Mouse (Mus musculus): ENCODE data around the gene Ankrd33b. TPM values are rescaled to one million over a fixed set of nuclear protein-coding genes. Genes with fewer than 3 reads are reported as not detected.

The Ankrd33b gene
- total RNA-seq (2014; fragmentation: Nextera tagmentation) (1.6 TPM in 1 of 2 replicates, not detected in the other), total RNA-seq (2017) (not detected in 2 replicates)

DNA sequence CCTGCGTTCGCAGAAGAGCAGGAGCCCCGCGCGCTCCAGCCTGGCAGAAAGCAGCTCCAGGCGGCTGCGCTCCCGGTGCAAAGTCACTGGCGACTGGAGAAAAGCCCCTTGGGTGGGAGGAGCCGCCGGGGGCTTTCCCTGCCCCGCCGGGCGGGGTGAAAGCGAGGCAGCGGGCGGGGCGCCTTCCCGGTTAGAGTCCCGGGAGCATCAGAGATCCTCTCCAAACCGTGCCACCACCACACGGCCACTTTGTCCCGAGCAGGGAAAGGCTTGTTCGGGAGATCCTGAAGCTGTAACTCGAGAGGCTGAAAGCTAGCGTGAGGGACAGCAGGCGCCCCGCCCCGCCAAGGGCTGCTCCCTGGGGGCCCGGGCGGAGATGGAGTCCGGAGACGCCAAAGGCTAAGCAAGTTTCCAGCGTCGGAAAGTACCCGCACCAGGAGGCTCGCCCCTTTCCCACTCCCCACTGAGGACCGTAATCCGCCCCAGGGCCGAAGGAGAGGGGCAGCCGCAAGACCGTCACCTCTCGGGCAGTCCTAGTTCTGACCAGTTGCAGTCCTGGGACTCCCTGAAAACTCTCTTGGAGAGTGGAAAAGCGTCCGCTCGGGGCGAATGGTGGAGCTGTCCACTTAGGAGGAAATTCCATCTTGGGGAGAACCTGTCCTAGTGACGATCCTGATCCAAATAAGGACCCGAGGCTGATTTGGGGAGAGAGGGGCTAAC is at the start of gene Ankrd33b:
TSS of gene Ankrd33b (minus strand) at position 246 of the 720 bp plus-strand sequence.
- ATAC-seq (replicated peaks; ENCODE audit: low FRiP score, low TSS enrichment, poor library complexity, severe bottlenecking) = peak; percentile 23; the same call in 1 of the 2 replicates

DNA sequence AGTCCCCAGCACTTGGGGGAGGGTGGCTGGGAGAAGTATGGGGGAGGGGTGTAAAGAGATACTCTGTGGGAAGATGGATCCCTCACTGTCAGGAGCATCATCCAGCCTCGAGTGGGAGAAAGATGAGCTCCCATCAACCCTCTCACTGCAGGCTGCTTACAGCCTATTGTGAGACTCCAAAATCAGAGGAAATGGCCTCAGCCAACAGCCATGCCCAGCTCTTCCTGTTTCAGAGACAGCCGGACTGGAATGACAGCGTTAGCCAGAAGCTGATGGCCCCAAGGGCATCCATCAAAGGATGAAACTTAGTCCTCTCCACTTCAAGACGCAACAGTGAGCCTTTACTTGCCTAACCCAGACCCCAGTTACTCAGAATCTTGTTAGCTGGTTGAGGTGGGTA is 47.7 kb upstream of the Ankrd33b start:
- no peak for ATAC-seq (replicated peaks; ENCODE audit: low FRiP score, low TSS enrichment, poor library complexity, severe bottlenecking)

DNA sequence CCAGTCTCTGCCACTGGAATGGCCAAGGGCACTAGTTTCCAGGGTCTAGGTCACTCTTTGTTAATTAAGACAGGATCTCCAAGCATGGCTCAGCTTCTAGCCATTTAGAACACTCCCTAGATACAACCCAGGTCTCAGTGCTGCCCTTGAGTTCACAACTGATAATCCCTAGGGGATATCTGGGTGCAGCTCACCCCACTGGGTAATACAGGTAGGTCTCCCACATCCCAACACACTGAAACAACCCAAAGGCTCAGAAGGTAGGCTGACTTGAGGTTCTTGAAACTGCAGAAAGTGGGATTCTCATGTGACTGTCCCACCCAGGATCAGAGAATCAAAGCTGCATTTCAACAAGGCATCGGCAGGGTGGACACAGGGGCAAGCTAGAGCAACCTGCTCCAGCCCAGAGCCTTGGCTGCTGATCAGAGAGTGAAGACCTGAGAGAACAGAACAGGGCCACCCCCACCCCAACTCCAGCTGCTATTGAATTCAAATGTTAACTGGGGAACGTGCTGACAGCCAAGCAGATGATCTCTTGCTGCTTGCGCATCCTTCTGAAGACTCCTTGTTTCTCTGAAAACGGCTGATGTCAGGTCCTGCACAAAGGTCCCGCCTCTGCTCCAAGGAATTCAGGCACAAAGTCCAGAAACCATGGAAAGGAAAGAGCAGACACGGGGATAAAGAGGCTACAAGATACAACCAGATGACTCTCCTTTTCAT is 46.8 kb upstream of the Ankrd33b start:
- ATAC-seq (replicated peaks; ENCODE audit: low FRiP score, low TSS enrichment, poor library complexity, severe bottlenecking) = no peak

DNA sequence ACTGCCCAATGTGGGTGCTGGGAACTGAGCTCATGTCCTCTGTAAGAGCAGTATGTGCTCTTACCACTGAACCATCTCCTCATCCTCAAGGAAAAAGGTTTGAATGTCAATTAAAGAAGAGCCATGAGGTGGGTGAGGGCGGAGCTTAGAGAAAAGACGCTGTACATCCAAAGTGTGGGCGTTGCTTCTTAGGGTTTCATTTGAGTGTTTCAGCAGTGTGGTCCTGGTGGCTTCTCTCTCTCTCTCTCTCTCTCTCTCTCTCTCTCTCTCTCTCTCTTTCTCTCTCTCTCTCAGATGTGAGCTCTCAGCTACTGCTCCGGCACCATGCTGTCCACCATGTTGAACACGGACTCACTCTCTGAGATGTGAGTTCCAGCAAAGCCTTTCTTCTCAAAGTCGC is 46.1 kb upstream of the Ankrd33b start:
- no peak for ATAC-seq (replicated peaks; ENCODE audit: low FRiP score, low TSS enrichment, poor library complexity, severe bottlenecking)

DNA sequence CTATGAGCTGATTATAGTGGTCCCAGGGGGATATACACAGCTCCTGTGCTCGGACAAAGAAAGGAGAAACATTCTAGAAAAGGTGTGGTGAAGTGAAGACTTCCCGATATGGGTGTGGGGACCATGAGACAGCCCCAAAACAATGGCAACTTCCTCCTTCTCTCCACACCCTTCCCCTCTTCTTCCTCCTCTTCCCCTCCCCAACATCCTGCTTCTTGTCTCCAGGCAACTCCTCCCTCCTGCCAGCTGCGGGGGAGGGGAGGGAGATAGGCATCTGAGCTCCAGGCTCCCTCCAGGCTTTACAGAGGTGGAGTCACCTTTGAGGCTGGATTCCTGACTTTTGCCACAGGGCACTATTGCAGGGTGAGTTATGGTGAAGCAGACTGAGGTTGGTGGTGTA is 45.4 kb upstream of the Ankrd33b start:
- ATAC-seq (replicated peaks; ENCODE audit: low FRiP score, low TSS enrichment, poor library complexity, severe bottlenecking) = no peak

DNA sequence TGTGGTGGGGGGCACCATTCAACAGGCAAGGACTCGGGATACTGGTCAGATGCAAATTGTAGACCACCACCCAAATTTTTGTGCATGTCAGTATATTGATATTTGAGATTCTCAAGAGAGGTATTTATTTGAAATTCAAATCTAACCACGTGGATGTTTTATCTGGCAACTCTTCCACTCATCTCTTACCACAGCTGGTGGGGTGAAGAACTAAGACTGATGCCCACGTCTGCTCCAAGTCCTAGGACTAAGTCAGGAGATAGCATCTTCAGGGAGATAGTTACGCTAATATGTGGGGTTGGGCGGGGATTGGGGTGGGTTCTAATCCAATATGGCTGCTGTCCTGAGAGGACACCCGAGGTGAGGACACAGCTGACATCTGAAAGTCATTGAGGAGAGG is 44.9 kb upstream of the Ankrd33b start:
- no peak for ATAC-seq (replicated peaks; ENCODE audit: low FRiP score, low TSS enrichment, poor library complexity, severe bottlenecking)

DNA sequence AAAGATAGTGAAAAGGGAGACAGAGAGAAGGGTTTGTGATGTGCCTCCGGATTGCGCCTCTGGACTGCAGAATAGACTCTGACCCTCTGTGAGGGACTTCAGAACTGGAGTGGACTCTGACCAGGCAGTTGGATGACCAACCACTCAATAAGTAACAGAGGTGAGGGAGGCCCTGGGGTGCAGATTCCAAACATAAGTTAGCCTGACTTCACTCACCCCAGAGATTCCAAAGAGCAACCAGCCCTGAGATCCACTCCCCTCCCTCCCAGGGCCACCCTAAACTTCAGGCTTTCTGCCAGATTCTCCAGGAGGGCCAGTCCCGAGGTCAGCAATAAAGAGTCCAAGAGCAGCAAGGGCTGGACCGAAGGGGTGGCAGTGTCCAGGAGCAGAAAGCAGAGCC is 40.0 kb upstream of the Ankrd33b start:
- ATAC-seq (replicated peaks; ENCODE audit: low FRiP score, low TSS enrichment, poor library complexity, severe bottlenecking) = no peak

DNA sequence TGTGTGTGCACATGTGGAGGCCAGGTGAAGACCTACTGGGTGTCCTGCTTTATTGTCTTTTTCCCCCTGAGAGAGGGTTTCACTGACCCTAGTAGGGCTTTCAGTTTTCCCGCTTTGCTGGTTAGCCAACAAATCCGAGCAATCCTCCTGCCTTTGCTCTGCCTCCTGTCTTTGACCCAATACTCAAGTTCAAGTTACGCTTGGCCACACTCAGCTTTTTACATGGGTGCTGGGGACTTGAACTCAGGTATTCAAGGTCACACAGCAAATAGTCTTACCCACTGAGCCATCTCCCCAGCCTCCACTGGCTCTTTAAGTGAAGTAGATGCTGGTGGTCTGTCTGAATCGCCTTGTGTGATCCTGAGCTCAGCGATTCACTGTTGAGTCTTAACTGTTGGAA is 39.4 kb upstream of the Ankrd33b start:
- ATAC-seq (replicated peaks; ENCODE audit: low FRiP score, low TSS enrichment, poor library complexity, severe bottlenecking) = no peak

DNA sequence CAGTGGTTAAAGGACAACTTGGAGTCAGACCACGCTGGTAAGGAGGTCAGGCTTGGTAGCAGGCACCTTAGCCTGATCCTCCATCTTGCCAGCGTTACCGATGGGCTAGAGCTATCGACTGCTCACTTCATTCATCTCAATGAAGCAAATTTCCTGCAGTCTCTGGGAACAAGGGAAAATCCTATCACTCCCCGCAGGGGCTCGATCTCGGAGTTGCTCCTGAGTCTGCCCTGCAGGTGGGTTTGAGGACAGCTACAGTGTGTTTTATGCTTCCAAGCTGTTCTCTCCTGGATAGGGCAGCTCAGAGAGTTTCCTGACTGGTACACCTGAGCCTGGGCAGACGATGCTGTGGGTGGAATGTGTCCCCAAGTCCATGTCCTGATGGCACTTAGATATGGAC is 36.8 kb upstream of the Ankrd33b start:
- no peak for ATAC-seq (replicated peaks; ENCODE audit: low FRiP score, low TSS enrichment, poor library complexity, severe bottlenecking)

DNA sequence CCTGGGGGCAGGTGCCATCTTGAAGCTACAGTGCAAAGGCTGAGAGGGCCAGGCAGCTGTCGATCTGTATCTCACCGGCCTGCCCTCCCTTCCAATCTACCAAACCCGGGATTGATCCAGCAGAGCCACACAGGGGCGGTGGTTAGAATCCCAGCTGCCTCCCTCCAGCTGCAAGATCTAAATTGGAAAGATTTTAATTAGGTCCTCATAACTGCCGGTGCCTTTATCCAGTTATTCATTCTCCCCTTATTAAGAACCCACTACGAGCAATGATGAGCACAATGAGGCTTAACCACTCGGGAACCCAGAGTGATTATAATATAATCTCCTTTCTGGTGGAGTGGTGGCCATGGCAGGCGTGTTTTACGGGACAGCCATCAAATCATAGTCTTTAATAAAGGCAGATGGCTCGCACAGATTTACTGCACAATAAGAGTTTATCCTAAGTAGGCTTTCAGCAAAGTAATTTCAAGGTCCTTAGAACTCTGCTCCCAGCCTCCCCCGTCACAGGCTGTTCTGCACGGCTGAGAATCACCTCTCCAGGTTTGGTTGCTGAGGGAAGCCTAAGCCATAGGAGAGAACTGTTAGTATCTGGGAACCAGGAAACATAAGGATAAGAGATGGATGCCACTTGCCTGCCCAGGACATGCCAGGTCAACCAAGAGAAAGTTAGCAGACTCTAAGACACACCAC is 34.8 kb upstream of the Ankrd33b start:
- no peak for ATAC-seq (replicated peaks; ENCODE audit: low FRiP score, low TSS enrichment, poor library complexity, severe bottlenecking)

DNA sequence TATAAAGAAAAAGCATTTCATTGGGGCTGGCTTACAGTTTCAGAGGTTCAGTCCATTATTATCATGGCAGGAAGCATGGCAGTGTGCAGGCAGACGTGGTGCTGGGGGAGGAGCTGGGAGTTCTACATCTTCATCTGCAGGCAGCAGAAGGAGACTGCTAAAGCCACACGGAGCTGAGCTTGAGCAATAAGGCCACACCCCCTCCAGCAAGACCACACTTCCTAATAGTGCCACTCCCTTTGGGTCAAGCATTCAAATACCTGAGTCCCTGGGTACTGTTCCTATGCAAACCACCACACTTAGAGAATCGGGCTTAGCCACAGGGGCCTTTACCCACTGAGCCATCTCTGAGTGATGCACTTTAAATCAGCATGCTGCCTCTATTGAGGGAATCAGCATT is 33.4 kb upstream of the Ankrd33b start:
- no peak for ATAC-seq (replicated peaks; ENCODE audit: low FRiP score, low TSS enrichment, poor library complexity, severe bottlenecking)

DNA sequence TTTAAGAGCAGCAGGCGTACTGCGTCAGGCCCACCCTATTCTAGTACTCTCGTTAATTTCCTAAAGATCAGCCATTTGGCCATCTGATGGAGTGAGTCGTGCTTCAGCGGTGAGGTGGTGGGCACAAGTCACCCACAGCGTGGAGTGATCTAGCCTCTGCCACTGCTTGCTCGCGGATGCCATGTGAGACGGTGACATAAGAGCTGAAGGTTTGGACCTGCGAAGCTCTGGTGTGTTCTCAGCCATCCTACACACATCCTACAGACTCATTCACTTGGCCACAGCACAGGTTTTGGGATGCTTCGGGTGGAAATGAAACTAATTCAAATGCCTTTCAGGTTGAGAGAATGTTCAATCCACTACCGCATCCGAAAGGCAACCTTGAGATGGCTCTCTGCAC is 31.2 kb upstream of the Ankrd33b start:
- ATAC-seq (replicated peaks; ENCODE audit: low FRiP score, low TSS enrichment, poor library complexity, severe bottlenecking) = no peak

DNA sequence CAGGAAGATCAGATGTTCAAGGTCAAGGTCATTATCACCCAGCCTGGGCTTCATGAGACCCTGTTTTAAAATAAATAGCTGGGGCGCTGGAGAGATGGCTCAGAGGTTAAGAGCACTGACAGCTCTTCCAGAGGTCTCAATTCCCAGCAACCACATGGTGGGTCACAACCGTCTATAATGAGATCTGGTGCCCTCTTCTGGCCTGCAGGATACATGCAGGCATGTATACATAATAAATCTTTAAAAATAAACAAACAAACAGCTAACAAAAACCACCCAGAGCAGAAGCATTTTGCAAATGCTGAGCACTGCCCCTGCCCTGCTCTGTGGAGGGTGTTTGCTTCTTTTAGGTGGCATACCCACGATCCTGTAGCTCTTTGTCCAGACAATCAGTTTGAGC is 29.9 kb upstream of the Ankrd33b start:
- ATAC-seq (replicated peaks; ENCODE audit: low FRiP score, low TSS enrichment, poor library complexity, severe bottlenecking) = no peak

DNA sequence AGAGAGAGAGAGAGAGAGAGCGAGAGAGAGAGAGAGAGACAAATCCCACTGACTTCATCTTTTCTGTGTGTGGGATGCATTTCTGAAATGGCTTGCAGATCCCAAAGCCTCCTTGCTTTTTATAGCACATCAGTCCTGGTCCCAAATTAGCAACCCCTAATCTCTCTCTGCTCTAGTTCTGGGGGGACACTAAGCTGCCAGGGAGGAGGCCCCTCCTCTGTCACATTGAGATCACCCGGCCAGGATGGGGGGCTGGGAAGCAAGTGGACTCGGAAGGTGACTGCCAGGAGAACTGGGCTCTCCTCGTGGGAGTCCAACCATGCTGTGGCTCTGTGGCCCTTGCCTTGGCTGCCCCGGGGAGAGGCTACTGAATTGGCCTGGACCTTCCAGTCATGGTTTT is 29.2 kb upstream of the Ankrd33b start:
- no peak for ATAC-seq (replicated peaks; ENCODE audit: low FRiP score, low TSS enrichment, poor library complexity, severe bottlenecking)

DNA sequence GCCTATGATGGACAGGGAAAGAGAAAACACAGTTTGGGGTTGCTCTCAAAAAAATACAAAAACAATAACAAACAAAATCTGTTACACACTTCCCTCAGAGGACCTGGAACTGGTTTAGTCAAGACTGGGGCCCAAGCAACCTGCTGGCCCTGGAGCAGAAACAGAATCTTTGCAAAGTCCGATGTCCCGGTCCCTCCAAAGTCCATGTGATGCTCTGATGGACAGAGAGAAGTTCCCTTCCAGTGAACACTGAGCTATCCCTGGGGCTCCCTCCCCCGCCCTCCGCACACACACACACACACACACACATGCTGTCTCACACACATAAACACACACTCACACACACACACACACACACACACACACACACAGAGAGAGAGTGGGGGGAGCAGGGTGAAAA is 28.5 kb upstream of the Ankrd33b start:
- ATAC-seq (replicated peaks; ENCODE audit: low FRiP score, low TSS enrichment, poor library complexity, severe bottlenecking) = no peak

DNA sequence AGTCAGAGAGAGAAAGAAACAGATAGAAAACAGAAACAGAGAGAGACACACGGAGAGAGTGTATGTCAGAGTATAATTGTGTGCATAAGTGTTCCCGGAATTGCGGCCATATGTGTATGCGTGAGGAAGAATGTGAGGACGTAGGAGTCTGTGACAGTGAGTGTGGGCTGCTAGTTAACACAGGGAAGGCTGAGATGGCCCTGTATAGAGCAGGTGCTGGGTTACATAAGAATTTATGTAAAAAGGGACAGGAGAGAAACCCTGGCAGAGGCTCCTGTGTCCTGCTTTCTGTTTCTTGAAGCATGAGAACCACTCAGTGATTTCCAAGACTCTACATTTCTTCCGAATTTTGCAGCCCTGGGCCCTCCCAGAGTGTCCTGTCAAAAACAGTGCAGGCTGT is 25.9 kb upstream of the Ankrd33b start:
- ATAC-seq (replicated peaks; ENCODE audit: low FRiP score, low TSS enrichment, poor library complexity, severe bottlenecking) = no peak

DNA sequence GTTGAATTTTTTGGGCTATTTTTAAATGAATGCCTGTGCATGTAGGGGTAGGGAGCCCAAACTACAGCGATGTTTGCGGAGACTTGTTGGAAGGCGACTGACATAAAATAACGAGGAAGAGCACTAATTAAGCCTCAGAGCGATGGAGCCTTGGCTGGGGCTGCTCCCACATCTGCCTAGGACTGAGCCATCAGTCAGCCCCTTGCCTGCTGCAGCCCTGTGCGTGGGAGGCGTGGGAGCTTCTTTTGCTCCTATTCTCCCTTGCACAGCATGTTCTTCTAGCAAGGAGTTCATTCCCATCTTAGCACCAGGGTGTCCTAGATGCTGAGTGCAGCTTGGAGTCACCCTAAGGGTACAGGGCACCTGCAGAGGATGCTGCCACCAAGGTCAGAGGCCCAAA is 25.2 kb upstream of the Ankrd33b start:
- ATAC-seq (replicated peaks; ENCODE audit: low FRiP score, low TSS enrichment, poor library complexity, severe bottlenecking) = no peak

DNA sequence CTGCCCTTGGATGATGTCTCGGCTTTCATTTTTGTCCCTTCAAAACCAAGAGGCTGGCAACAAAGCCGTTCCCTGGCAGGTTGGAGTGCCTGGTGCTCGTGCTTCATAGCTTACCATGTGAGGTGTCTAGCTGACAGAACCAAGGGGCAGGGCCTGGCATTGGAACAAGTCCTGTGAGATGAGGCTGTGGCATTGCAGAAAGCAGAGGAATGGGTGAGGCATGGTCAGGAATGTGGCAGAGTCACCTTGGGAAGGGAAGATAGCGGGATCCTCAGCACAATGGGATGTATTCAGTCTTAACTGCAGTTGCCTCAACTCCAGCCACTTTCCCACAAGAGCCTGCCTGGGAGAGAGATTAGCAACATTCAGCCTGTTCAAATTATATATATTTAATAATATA is 24.6 kb upstream of the Ankrd33b start:
- no peak for ATAC-seq (replicated peaks; ENCODE audit: low FRiP score, low TSS enrichment, poor library complexity, severe bottlenecking)

DNA sequence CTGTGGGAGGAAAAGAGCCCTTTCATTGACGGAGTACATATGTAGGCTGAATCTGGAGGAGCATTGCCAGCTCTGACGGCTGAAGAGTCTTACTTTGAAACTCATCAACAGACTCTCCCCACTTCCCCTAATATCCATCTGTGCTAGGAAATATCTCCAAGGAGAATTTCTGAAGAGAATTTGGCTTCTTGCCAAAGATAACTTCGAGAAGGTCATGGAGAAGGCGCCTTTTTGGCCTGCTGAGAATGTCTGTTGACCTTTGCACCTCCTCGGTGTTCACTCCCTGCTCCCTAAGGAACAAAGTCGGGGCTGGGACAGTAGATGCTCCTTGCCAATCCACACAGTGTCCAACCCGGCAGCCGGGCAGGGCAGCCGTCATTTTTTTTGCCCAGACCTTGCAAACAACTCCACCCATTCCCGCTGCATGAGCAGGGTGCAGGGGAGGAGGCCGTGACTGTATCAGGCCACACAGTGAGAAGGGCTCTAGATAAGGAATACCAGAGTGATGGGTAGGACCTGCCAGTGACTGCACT is 14.5 kb upstream of the Ankrd33b start:
- peak; percentile 93 for ATAC-seq (replicated peaks; ENCODE audit: low FRiP score, low TSS enrichment, poor library complexity, severe bottlenecking)

DNA sequence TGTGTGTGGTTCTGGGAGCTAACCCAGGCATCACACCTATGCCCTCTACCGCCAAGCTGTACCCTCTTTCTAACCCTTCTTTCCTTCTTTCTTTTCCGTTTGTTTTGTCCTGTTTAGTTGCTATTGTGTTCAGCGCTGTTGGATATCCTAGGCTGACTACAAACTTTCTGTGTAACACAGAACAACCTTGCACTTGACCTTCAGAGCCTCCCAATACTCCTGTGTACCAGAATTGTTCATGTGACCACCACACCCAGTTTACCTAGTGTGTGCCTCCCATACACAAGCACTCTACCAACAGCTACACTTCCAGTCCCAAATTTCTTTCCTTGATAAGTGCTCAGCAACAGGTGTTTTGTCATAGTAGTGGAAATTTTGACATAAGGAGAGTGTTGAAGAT is 11.9 kb upstream of the Ankrd33b start:
- ATAC-seq (replicated peaks; ENCODE audit: low FRiP score, low TSS enrichment, poor library complexity, severe bottlenecking) = no peak

Measured in megakaryocyte-erythroid progenitor cell, adult 5-6 weeks (primary cell).